Mouse (Mus musculus) gastrocnemius, postnatal 10 days (tissue): ENCODE results near the gene Olfr307. TPM values are rescaled to one million over a fixed set of nuclear protein-coding genes. Genes with fewer than 3 reads are reported as not detected.
"Not testable (repeated sequence)": the region's sequence is repeated elsewhere in the genome, so short reads cannot be mapped to it uniquely, and the experiment has no call there.

Source experiments
- DNase-seq: peaks from one replicate; pipeline ENCODE4 v3.0.0; 2021; ENCODE audit warnings: mixed read lengths
- long read RNA-seq, 2 experiments: library from polyadenylated mRNA; stranded (forward); transcript quantifications; one replicate each; pipeline ENCODE4 v2.0.0; 2021
- microRNA-seq, 2 experiments: library from miRNA; unstranded; fragments of <30 nt; microRNA quantifications; one replicate each; pipeline ENCODE4 v1.2.0; 2021
- total RNA-seq, 2 experiments: library from RNA; stranded (reverse); gene quantifications; 2 replicates each; pipeline ENCODE4 v1.2.3; 2021

Olfr307 gene
- total RNA-seq: not detected
- long read RNA-seq, experiment 1: 0 reads
- long read RNA-seq, experiment 2: 0 reads

GRCm38 (mm10) chr7:86337486-86337885 is at the start of gene Olfr307:
TSS of gene Olfr307 (minus strand) at chr7:86337586.
- no peak for DNase-seq

- DNase-seq: no peak
These were observed 49.2 kb upstream of the Olfr307 start, which contains the start of gene Olfr304 for GRCm38 (mm10) chr7:86386558-86386957. TSS of gene Olfr304 (minus strand) at chr7:86386658.

GRCm38 (mm10) chr7:86385769-86386168 is 48.4 kb upstream of the Olfr307 start:
- no peak for DNase-seq

- no peak for DNase-seq
These were observed 29.4 kb upstream of the Olfr307 start, which contains the start of gene Olfr305 for GRCm38 (mm10) chr7:86366828-86367227. TSS of gene Olfr305 (minus strand) at chr7:86366928.

GRCm38 (mm10) chr7:86346296-86346695 is 8.9 kb upstream of the Olfr307 start:
- not testable (repeated sequence) for DNase-seq

- DNase-seq: no peak
These were observed 6.9 kb upstream of the Olfr307 start for GRCm38 (mm10) chr7:86344253-86344652.

GRCm38 (mm10) chr7:86342881-86343565 is 5.6 kb upstream of the Olfr307 start:
- no peak for DNase-seq

GRCm38 (mm10) chr7:86325530-86325929 is 11.9 kb downstream of the Olfr307 start, which contains the start of gene Olfr308:
TSS of gene Olfr308 (minus strand) at chr7:86325630.
- DNase-seq: no peak

GRCm38 (mm10) chr7:86321323-86321722 is 16.1 kb downstream of the Olfr307 start:
- no peak for DNase-seq

GRCm38 (mm10) chr7:86313608-86314007 is 23.8 kb downstream of the Olfr307 start, which contains the start of gene Olfr309:
TSS of gene Olfr309 (minus strand) at chr7:86313708.
- DNase-seq: no peak

Small RNA genes lying within 50 kb of the gene (microRNA-seq; reads per million reads assigned to microRNA genes)
- 0 reads per million in 2 experiments for gene Gm23192

Other genes with a start within 250 kb of the Olfr307 start
- not detected for gene Vmn2r75, start 165.8 kb downstream of the Olfr307 start, total RNA-seq
- gene Vmn2r76, start 91.3 kb downstream of the Olfr307 start, total RNA-seq: not detected
- gene Olfr310, start 60.4 kb downstream of the Olfr307 start, total RNA-seq: not detected
- not detected for gene Olfr309, start 23.9 kb downstream of the Olfr307 start, total RNA-seq
- not detected for gene Olfr308, start 12.0 kb downstream of the Olfr307 start, total RNA-seq
- not detected for gene Olfr305, start 29.3 kb upstream of the Olfr307 start, total RNA-seq
- not detected for gene Olfr304, start 49.1 kb upstream of the Olfr307 start, total RNA-seq
- gene Olfr303, start 60.2 kb upstream of the Olfr307 start, total RNA-seq: not detected
- gene Olfr301, start 66.3 kb upstream of the Olfr307 start, total RNA-seq: not detected
- gene Olfr299, start 122.3 kb upstream of the Olfr307 start, total RNA-seq: not detected
- gene Olfr298, start 154.9 kb upstream of the Olfr307 start, total RNA-seq: not detected
- gene Olfr297, start 182.4 kb upstream of the Olfr307 start, total RNA-seq: not detected
- gene Olfr295, start 246.3 kb upstream of the Olfr307 start, total RNA-seq: not detected